Mouse (Mus musculus) hindbrain, postnatal 0 days (tissue): ENCODE results near the gene Tnnt2. TPM values are rescaled to one million over a fixed set of nuclear protein-coding genes. Genes with fewer than 3 reads are reported as not detected.
A peak's percentile ranks its signal among the peaks of the same experiment; 100 is the strongest.

Source experiments
- ATAC-seq: fragments of 200-750 bp; cut with Nextera tagmentation; 2 replicates; pipeline ENCODE4 v1.8.0; 2017; ENCODE audit warnings: mild to moderate bottlenecking, moderate TSS enrichment, moderate library complexity
- DNase-seq: peaks from one replicate; pipeline ENCODE4 v3.0.0-alpha.2; 2015; ENCODE audit warnings: low spot score
- H3K27ac ChIP-seq: fragments of 300-500 bp; sonication (generic); 2 replicates; pipeline ENCODE4 v1.5.1; 2014; ENCODE audit warnings: mild to moderate bottlenecking
- H3K27me3 ChIP-seq: fragments of 300-500 bp; sonication (generic); 2 replicates; pipeline ENCODE4 v1.6.1; 2014; ENCODE audit warnings: low read length, mixed read lengths; ENCODE audit not compliant: insufficient read depth
- H3K36me3 ChIP-seq: fragments of 300-500 bp; sonication (generic); 2 replicates; pipeline ENCODE4 v1.6.1; 2014; ENCODE audit warnings: low read length, mixed read lengths; ENCODE audit not compliant: insufficient read depth
- H3K4me1 ChIP-seq: fragments of 300-500 bp; sonication (generic); 2 replicates; pipeline ENCODE4 v1.6.1; 2014; ENCODE audit warnings: antibody characterized with exemption, low read length, mixed read lengths; ENCODE audit not compliant: insufficient read depth
- H3K4me2 ChIP-seq: fragments of 300-500 bp; sonication (generic); 2 replicates; pipeline ENCODE4 v1.6.1; 2014; ENCODE audit warnings: low read depth, mild to moderate bottlenecking, low read length, moderate library complexity, mixed read lengths
- H3K4me3 ChIP-seq: fragments of 300-500 bp; sonication (generic); 2 replicates; pipeline ENCODE4 v1.5.1; 2014; ENCODE audit warnings: low read length
- H3K9ac ChIP-seq: fragments of 300-500 bp; sonication (generic); replicated peaks from 2 replicates; pipeline ENCODE4 v1.6.1; 2014; ENCODE audit warnings: mild to moderate bottlenecking, low read length, moderate library complexity, mixed read lengths
- H3K9me3 ChIP-seq: fragments of 300-500 bp; sonication (generic); 2 replicates; pipeline ENCODE4 v1.6.1; 2016; ENCODE audit warnings: low read length, mixed read lengths
- CTCF ChIP-seq: IDR thresholded peaks from 2 replicates; pipeline ENCODE4 v1.5.1; 2016; ENCODE audit warnings: antibody characterized with exemption, control low read depth, low read depth
- WGBS: fragments of 180-500 bp; shearing (Covaris S2); extraction: QIAGEN DNeasy Blood & Tissue Kit; methylation state at CpG from one replicate; pipeline ENCODE4 v1.1.7; 2014; 5-methylcytosine and 5-hydroxymethylcytosine counted together
- polyA plus RNA-seq: library from polyadenylated mRNA; unstranded; fragments of >200 nt; fragmentation: Nextera tagmentation; extraction: Ambion mirVana; gene quantifications from 2 replicates; pipeline ENCODE4 v1.2.1, GENCODE M21; 2015
- total RNA-seq: library from RNA; depleted of rRNA; stranded (reverse); fragments of >200 nt; gene quantifications from 2 replicates; pipeline ENCODE4 v1.2.3, GENCODE M21; 2014

Tnnt2 gene
- total and polyA plus RNA-seq, 2 experiments from 2014 or later, result 0.47 to 1.8 TPM

DNA sequence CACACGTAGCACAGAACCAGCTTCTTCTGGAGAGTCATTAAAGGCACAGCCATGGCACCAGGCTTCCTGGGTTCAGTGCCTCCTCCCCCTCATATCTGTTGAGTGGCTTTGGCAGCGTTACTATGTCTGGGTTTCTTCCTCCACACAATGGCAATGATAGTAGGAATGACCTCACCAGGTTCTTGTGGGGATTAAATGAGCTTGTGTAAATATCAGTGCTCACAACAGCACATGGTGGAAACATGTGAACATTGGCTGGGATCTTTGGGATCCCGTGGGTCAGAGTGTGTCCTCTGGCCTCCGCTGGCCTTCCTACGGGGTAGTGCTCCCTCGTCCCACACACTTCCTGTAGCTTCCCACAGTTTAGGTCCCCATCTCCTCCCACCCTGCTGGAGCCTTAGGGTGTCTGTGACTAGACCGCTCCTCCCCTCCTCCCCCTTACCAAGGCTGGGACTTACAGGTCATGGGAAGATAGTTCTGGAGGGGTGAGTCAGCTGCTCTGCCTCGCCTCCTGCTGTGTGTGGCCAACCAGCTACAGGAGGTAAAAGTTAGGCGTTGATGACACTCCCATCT, 25.9 kb downstream of the Tnnt2 start:
- no peaks in the 10 kb centered on the region for H3K4me1 ChIP-seq
- no peaks in the 10 kb centered on the region for H3K36me3 ChIP-seq
- no peak overlapping the region for H3K27ac ChIP-seq
- no peak overlapping the region for H3K9ac ChIP-seq
- no peak overlapping the region for H3K4me2 ChIP-seq
- no peak overlapping the region for H3K4me3 ChIP-seq
- H3K27me3 ChIP-seq, result no peaks in the 10 kb centered on the region
- ATAC-seq (no peak), DNase-seq (no peak)
- WGBS, result 67% methylated on average over 9 of the region's 9 CpGs
- TF ChIP-seq CTCF, result no peak
- H3K9me3 ChIP-seq, result no peaks in the 10 kb centered on the region

DNA sequence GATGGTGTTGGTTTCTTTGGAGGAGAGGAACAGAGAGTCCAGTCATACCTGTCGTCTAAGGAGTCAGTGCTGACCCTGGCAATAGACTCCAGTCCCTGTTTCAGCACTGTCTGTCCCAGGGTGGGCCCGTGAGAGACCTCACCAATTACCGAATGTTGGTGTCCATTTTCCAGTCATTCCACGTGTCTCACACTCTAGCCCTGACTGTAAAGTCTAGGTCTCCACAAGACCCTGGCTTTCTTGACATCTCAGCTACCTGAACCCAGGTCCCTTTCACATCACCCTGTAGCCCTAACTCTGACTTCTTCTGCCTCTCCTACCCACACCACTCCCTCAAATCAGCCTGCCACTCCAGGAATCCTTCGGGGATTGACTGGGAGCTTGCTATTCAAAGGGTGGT, 26.4 kb downstream of the Tnnt2 start:
- WGBS, result 94% methylated on average over 5 of the region's 5 CpGs
- no peak overlapping the region for H3K9ac ChIP-seq

DNA sequence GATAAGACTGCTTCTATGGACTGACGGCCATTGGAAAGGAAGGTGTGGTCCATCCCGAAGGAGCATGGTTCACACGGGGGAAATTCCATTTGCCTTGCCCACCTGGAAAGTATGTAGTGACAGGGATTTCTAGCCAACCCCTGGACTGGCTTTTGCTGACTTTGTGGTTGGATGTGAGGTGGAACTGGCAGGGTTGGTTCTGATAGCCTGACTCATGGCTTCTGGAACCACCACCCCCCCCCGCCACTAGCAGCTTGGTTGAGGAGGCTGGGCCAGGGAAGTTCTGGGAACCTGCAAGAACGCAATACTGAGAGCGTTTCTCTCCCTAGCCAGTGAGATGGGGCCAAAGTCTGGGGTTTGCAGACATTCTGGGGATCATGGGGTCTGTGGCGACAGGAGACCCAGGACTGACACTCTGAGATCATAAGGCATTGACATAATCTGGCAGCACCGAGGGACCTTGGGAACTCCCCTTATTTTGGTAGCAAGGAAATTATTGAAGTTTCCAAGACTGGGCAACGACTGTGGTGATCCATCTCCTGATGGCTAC, 27.7 kb downstream of the Tnnt2 start:
- H3K27me3 ChIP-seq, result no peaks in the 10 kb centered on the region
- no peak for TF ChIP-seq CTCF
- no peak for ATAC-seq

More for the DNA sequence above, 26.4 kb downstream of the Tnnt2 start:
- Histone ChIP-seq H3K4me2 (no peak overlapping the region), H3K27me3 (no peaks in the 10 kb centered on the region), H3K9me3 (no peaks in the 10 kb centered on the region), H3K4me1 (no peaks in the 10 kb centered on the region), H3K27ac (no peak overlapping the region), H3K4me3 (no peak overlapping the region), H3K36me3 (no peaks in the 10 kb centered on the region)
- no peak for TF ChIP-seq CTCF
- ATAC-seq, result no peak
- no peak for DNase-seq

DNA sequence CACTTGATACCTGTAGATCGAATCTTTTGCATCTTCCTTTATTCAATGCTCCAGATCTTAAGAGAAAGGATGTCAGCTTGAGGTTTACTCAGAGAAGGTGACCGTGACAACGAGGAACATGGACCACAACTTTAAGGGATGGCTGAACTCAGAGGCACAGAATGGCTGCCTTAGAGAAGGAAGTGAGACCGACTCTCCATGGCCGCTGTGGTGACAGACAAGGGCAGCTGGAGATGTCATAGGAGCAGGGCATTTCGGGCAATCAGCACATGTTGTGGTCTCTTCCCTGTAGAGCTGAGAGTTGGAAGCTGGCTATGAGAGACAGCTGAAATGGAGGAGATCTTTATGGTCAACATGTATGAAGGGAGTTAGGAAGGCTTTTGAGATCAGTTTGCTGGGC, 28.7 kb downstream of the Tnnt2 start:
- Histone ChIP-seq H3K9me3 (no peaks in the 10 kb centered on the region), H3K4me2 (no peak overlapping the region), H3K4me3 (no peak overlapping the region), H3K27ac (no peak overlapping the region), H3K4me1 (no peaks in the 10 kb centered on the region), H3K27me3 (no peaks in the 10 kb centered on the region), H3K9ac (no peak overlapping the region), H3K36me3 (no peaks in the 10 kb centered on the region)
- DNase-seq (no peak), ATAC-seq (no peak)
- no peak for TF ChIP-seq CTCF
- WGBS, result 88% methylated on average over 6 of the region's 6 CpGs

More for the DNA sequence above, 27.7 kb downstream of the Tnnt2 start:
- Histone ChIP-seq H3K4me2 (no peak overlapping the region), H3K9me3 (no peaks in the 10 kb centered on the region), H3K4me1 (no peaks in the 10 kb centered on the region), H3K36me3 (no peaks in the 10 kb centered on the region), H3K4me3 (no peak overlapping the region), H3K27ac (no peak overlapping the region), H3K9ac (no peak overlapping the region)
- DNase-seq, result no peak
- WGBS, result 86% methylated on average over 9 of the region's 9 CpGs

DNA sequence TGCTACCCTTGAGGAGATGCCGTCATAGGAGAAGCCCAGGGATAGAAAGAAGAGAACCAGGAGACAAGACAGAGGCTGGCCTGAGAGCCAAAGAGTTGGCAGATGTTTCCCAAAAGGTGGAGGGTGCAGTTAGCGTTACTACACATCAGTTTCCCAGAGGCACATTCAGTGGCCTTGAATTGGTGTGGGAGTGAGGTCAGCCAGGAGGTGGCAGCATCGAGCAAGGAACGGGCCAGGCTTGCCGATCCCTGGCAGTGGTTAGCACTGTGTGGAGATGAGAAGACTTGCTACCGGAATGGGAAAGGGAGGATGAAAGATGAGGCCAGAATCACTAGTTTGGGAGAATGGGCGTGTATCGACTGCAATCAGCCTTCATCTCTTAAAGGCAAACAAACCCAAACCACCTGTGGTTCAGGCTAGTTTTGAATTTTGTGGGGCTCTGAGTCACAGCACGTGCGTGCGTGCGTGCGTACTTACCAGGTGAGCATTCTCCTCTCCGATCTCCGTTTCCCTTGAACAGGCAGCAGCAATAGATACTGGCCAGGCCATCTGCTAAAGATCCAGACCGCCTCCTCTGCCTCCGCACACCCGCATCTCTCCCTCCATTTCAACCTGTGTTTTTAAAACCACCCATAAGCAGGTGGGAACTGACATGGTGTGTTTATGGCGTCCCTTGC, 29.5 kb downstream of the Tnnt2 start:
- Histone ChIP-seq H3K27me3 (no peaks in the 10 kb centered on the region), H3K4me3 (no peak overlapping the region), H3K4me1 (no peaks in the 10 kb centered on the region), H3K36me3 (no peaks in the 10 kb centered on the region), H3K9ac (no peak overlapping the region), H3K27ac (no peak overlapping the region), H3K9me3 (no peaks in the 10 kb centered on the region), H3K4me2 (no peak overlapping the region)
- ATAC-seq (peak; percentile 90), DNase-seq (peak; percentile 84)
- 48% methylated on average over 19 of the region's 19 CpGs for WGBS
- TF ChIP-seq CTCF, result peak; percentile 98

DNA sequence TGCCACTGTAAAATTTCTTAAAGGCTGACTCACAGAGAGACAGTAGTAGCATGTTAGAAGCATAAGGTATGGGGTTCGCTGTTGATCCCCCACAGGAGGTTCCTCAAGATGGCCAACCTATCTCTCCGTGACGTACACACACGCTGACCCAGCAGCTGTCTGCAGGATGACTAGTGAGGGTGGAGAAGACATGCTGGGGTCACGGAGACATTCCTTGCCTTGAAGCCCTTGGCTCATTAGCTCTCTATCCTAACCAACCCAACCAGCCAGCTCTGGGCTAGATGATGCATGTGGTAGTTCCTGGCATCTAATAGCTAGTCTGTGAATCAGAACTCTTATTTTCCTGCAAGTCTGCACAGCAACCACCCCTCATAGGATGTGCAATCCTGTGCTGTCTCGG, 32.4 kb downstream of the Tnnt2 start:
- H3K27ac ChIP-seq, result no peak overlapping the region

DNA sequence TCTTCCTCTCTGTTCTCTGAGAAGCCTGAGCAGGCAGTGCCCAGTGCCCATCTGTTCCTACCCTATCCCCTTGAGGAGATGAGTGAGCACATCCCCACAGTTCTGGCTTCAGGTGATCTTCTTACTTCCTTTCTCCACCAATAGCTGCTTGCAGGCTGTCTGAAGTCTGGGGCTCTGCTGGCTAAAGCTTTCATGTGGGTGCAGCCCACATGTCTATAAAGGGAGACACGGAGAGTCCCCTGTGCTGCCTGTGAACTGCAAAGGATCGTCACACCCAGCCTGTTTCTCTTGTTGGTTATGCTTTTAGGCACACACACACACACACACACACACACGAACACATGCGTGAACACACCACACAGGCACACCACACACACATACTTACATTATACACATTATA, 36.8 kb downstream of the Tnnt2 start:
- ATAC-seq (no peak), DNase-seq (no peak)
- Histone ChIP-seq H3K4me1 (no peaks in the 10 kb centered on the region), H3K27ac (no peak overlapping the region), H3K27me3 (no peaks in the 10 kb centered on the region), H3K9me3 (no peaks in the 10 kb centered on the region), H3K4me2 (no peak overlapping the region), H3K4me3 (no peak overlapping the region), H3K36me3 (no peaks in the 10 kb centered on the region), H3K9ac (no peak overlapping the region)
- no peak for TF ChIP-seq CTCF
- 92% methylated on average over 4 of the region's 4 CpGs for WGBS

More for the DNA sequence above, 32.4 kb downstream of the Tnnt2 start:
- 88% methylated on average over 6 of the region's 6 CpGs for WGBS
- Histone ChIP-seq H3K9me3 (no peaks in the 10 kb centered on the region), H3K27me3 (no peaks in the 10 kb centered on the region), H3K4me1 (no peaks in the 10 kb centered on the region), H3K4me2 (no peak overlapping the region), H3K36me3 (no peaks in the 10 kb centered on the region), H3K4me3 (no peak overlapping the region), H3K9ac (no peak overlapping the region)
- DNase-seq (no peak), ATAC-seq (no peak)
- no peak for TF ChIP-seq CTCF
